Mouse (Mus musculus): ENCODE results near the gene Adk. TPM values are rescaled to one million over a fixed set of nuclear protein-coding genes. Genes with fewer than 3 reads are reported as not detected.

Gene Adk
- polyA plus RNA-seq, 1 experiment, result 18.5 TPM

GRCm38 (mm10) chr14:21101562-21101961 lies 49.2 kb downstream of the Adk start:
- 18% methylated on average over 7 of the region's 7 CpGs for WGBS
- Histone ChIP-seq H3K4me1 (replicated peaks; ENCODE audit: control insufficient read depth, insufficient read depth, low read length) (peaks cover 4% of the 10 kb centered on the region), H3K27me3 (ENCODE audit: control insufficient read depth, insufficient read depth, low read length) (no peaks in the 10 kb centered on the region), H3K27ac (ENCODE audit: control insufficient read depth, insufficient read depth, low read length) (peak overlapping the region; percentile 5; the same call in 1 of the 2 replicates), H3K36me3 (ENCODE audit: control insufficient read depth, insufficient read depth, low read length) (no peaks in the 10 kb centered on the region), H3K4me3 (ENCODE audit: control insufficient read depth, insufficient read depth, low read length) (no peak overlapping the region)
- DNase-seq, result no peak
- TF ChIP-seq POLR2A (IDR thresholded peaks at IDR 0.05; ENCODE audit: control insufficient read depth, extremely low read depth, insufficient read depth, low read length, poor library complexity), result no peak
- TF ChIP-seq CTCF (IDR thresholded peaks at IDR 0.05; ENCODE audit: borderline replicate concordance, control insufficient read depth, extremely low read depth, insufficient read depth, low read length, poor library complexity), result no peak

GRCm38 (mm10) chr14:21102666-21103203 lies 50.4 kb downstream of the Adk start:
- Histone ChIP-seq H3K4me3 (ENCODE audit: control insufficient read depth, insufficient read depth, low read length) (no peak overlapping the region), H3K27ac (ENCODE audit: control insufficient read depth, insufficient read depth, low read length) (no peak overlapping the region), H3K4me1 (replicated peaks; ENCODE audit: control insufficient read depth, insufficient read depth, low read length) (peaks cover 4% of the 10 kb centered on the region), H3K27me3 (ENCODE audit: control insufficient read depth, insufficient read depth, low read length) (no peaks in the 10 kb centered on the region), H3K36me3 (ENCODE audit: control insufficient read depth, insufficient read depth, low read length) (no peaks in the 10 kb centered on the region)
- 94% methylated on average over 4 of the region's 4 CpGs for WGBS
- TF ChIP-seq CTCF (IDR thresholded peaks at IDR 0.05; ENCODE audit: borderline replicate concordance, control insufficient read depth, extremely low read depth, insufficient read depth, low read length, poor library complexity), result no peak
- no peak for TF ChIP-seq POLR2A (IDR thresholded peaks at IDR 0.05; ENCODE audit: control insufficient read depth, extremely low read depth, insufficient read depth, low read length, poor library complexity)
- no peak for DNase-seq

- no peak overlapping the region for H3K27ac ChIP-seq (ENCODE audit: control insufficient read depth, insufficient read depth, low read length)
- no peak for TF ChIP-seq POLR2A (IDR thresholded peaks at IDR 0.05; ENCODE audit: control insufficient read depth, extremely low read depth, insufficient read depth, low read length, poor library complexity)
- no peak for TF ChIP-seq CTCF (IDR thresholded peaks at IDR 0.05; ENCODE audit: borderline replicate concordance, control insufficient read depth, extremely low read depth, insufficient read depth, low read length, poor library complexity)
- H3K27me3 ChIP-seq (ENCODE audit: control insufficient read depth, insufficient read depth, low read length), result no peaks in the 10 kb centered on the region
- no peak for DNase-seq
- no peaks in the 10 kb centered on the region for H3K36me3 ChIP-seq (ENCODE audit: control insufficient read depth, insufficient read depth, low read length)
- H3K4me3 ChIP-seq (ENCODE audit: control insufficient read depth, insufficient read depth, low read length), result no peak overlapping the region
- peaks cover 4% of the 10 kb centered on the region for H3K4me1 ChIP-seq (replicated peaks; ENCODE audit: control insufficient read depth, insufficient read depth, low read length)
Measured at GRCm38 (mm10) chr14:21105049-21105448, 52.7 kb downstream of the Adk start.

DNA sequence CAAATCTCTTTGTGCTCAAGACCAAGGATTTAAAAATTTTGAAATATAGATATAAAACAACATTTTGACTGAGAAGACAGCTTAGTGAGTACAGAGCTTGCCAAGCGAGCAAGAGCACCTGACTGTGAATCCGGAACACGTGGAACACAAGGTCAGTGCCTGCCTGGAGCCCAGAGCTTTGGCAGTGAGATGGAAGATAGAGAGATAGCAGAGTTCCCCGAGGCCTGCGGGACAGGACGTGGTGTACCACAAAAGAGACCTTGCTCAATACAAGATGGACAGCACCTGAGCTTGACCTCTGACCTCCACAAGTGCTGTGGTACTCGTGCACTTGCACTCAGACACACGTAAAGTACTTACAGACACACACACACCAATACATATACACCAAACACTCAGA lies 54.2 kb downstream of the Adk start:
- WGBS, result 75% methylated on average over 8 of the region's 8 CpGs
- Histone ChIP-seq H3K36me3 (ENCODE audit: control insufficient read depth, insufficient read depth, low read length) (no peaks in the 10 kb centered on the region), H3K27me3 (ENCODE audit: control insufficient read depth, insufficient read depth, low read length) (no peaks in the 10 kb centered on the region), H3K4me3 (ENCODE audit: control insufficient read depth, insufficient read depth, low read length) (no peak overlapping the region), H3K27ac (ENCODE audit: control insufficient read depth, insufficient read depth, low read length) (no peak overlapping the region), H3K4me1 (replicated peaks; ENCODE audit: control insufficient read depth, insufficient read depth, low read length) (peaks cover under 1% of the 10 kb centered on the region)
- no peak for DNase-seq
- no peak for TF ChIP-seq POLR2A (IDR thresholded peaks at IDR 0.05; ENCODE audit: control insufficient read depth, extremely low read depth, insufficient read depth, low read length, poor library complexity)
- no peak for TF ChIP-seq CTCF (IDR thresholded peaks at IDR 0.05; ENCODE audit: borderline replicate concordance, control insufficient read depth, extremely low read depth, insufficient read depth, low read length, poor library complexity)

DNA sequence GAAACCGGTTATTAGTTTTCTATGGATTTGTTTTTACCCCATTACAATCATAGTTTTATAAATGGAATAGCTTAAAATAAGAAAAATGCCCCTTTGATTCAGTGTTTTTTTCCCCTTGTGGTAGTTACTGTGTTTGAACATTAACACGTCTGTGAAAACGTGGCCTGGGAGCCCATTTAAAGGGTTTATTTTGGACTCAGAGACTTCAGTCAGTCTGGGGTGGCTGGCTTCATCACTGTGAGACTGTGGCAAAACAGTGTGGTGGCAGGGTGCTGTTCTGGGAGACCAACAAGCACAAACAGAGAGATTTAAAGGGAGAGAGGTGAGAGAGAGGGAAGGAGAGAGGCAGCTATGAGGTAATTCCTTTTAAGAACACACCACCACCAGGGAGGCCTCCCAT lies 55.2 kb downstream of the Adk start:
- Histone ChIP-seq H3K36me3 (ENCODE audit: control insufficient read depth, insufficient read depth, low read length) (no peaks in the 10 kb centered on the region), H3K4me3 (ENCODE audit: control insufficient read depth, insufficient read depth, low read length) (no peak overlapping the region), H3K27ac (ENCODE audit: control insufficient read depth, insufficient read depth, low read length) (no peak overlapping the region), H3K27me3 (ENCODE audit: control insufficient read depth, insufficient read depth, low read length) (no peaks in the 10 kb centered on the region), H3K4me1 (replicated peaks; ENCODE audit: control insufficient read depth, insufficient read depth, low read length) (no peaks in the 10 kb centered on the region)
- no peak for TF ChIP-seq POLR2A (IDR thresholded peaks at IDR 0.05; ENCODE audit: control insufficient read depth, extremely low read depth, insufficient read depth, low read length, poor library complexity)
- TF ChIP-seq CTCF (IDR thresholded peaks at IDR 0.05; ENCODE audit: borderline replicate concordance, control insufficient read depth, extremely low read depth, insufficient read depth, low read length, poor library complexity), result no peak
- 94% methylated on average over 3 of the region's 3 CpGs for WGBS
- DNase-seq, result no peak

- no peaks in the 10 kb centered on the region for H3K36me3 ChIP-seq (ENCODE audit: control insufficient read depth, insufficient read depth, low read length)
Measured at GRCm38 (mm10) chr14:21110492-21110891, 58.1 kb downstream of the Adk start.

GRCm38 (mm10) chr14:21111500-21111899 lies 59.1 kb downstream of the Adk start:
- Histone ChIP-seq H3K4me1 (replicated peaks; ENCODE audit: control insufficient read depth, insufficient read depth, low read length) (0 out of 2 replicates have a peak, but pooled peaks cover 2% of the 10 kb centered on the region), H3K27me3 (ENCODE audit: control insufficient read depth, insufficient read depth, low read length) (no peaks in the 10 kb centered on the region), H3K4me3 (ENCODE audit: control insufficient read depth, insufficient read depth, low read length) (no peak overlapping the region), H3K36me3 (ENCODE audit: control insufficient read depth, insufficient read depth, low read length) (no peaks in the 10 kb centered on the region), H3K27ac (ENCODE audit: control insufficient read depth, insufficient read depth, low read length) (no peak overlapping the region)
- DNase-seq, result no peak
- TF ChIP-seq CTCF (IDR thresholded peaks at IDR 0.05; ENCODE audit: borderline replicate concordance, control insufficient read depth, extremely low read depth, insufficient read depth, low read length, poor library complexity) (no peak), POLR2A (IDR thresholded peaks at IDR 0.05; ENCODE audit: control insufficient read depth, extremely low read depth, insufficient read depth, low read length, poor library complexity) (no peak)
- WGBS, result 98% methylated on average over 1 of the region's 1 CpGs

More at GRCm38 (mm10) chr14:21110492-21110891, 58.1 kb downstream of the Adk start:
- Histone ChIP-seq H3K4me1 (replicated peaks; ENCODE audit: control insufficient read depth, insufficient read depth, low read length) (0 out of 2 replicates have a peak, but pooled peaks cover 2% of the 10 kb centered on the region), H3K4me3 (ENCODE audit: control insufficient read depth, insufficient read depth, low read length) (no peak overlapping the region), H3K27ac (ENCODE audit: control insufficient read depth, insufficient read depth, low read length) (no peak overlapping the region), H3K27me3 (ENCODE audit: control insufficient read depth, insufficient read depth, low read length) (no peaks in the 10 kb centered on the region)
- no peak for DNase-seq
- TF ChIP-seq POLR2A (IDR thresholded peaks at IDR 0.05; ENCODE audit: control insufficient read depth, extremely low read depth, insufficient read depth, low read length, poor library complexity), result no peak
- no peak for TF ChIP-seq CTCF (IDR thresholded peaks at IDR 0.05; ENCODE audit: borderline replicate concordance, control insufficient read depth, extremely low read depth, insufficient read depth, low read length, poor library complexity)
- 93% methylated on average over 4 of the region's 4 CpGs for WGBS

Measured in thymus, adult 2 months (tissue).